Mouse (Mus musculus): ENCODE results near the gene Cacna2d2. TPM values are rescaled to one million over a fixed set of nuclear protein-coding genes. Genes with fewer than 3 reads are reported as not detected.

Cacna2d2 gene
- polyA plus RNA-seq, 1 experiment from 2014 or later = 2.6 TPM

- Histone ChIP-seq H3K36me3 (no peaks in the 10 kb centered on the region), H3K9me3 (replicated peaks) (no peaks in the 10 kb centered on the region), H3K4me2 (no peak overlapping the region), H3K4me1 (replicated peaks) (peaks cover 3% of the 10 kb centered on the region; the same call in 1 of the 2 replicates), H3K27ac (no peak overlapping the region), H3K9ac (no peak overlapping the region), H3K27me3 (peaks cover 10% of the 10 kb centered on the region; the same call in 1 of the 2 replicates), H3K4me3 (no peak overlapping the region)
- 82% methylated on average over 4 of the region's 4 CpGs for WGBS
- no peak for ATAC-seq (replicated peaks; ENCODE audit: insufficient number of reproducible peaks, insufficient read depth, low FRiP score, low read depth)
These were observed 83.4 kb downstream of the Cacna2d2 start for GRCm38 (mm10) chr9:107482770-107483169.

GRCm38 (mm10) chr9:107483714-107484113, 84.3 kb downstream of the Cacna2d2 start:
- WGBS = 86% methylated on average over 5 of the region's 5 CpGs
- no peak overlapping the region for H3K4me3 ChIP-seq
- no peak overlapping the region for H3K27ac ChIP-seq
- H3K27me3 ChIP-seq = peaks cover 10% of the 10 kb centered on the region; the same call in 1 of the 2 replicates
- H3K4me2 ChIP-seq = no peak overlapping the region
- peaks cover 3% of the 10 kb centered on the region; the same call in 1 of the 2 replicates for H3K4me1 ChIP-seq (replicated peaks)
- H3K9me3 ChIP-seq (replicated peaks) = no peaks in the 10 kb centered on the region
- no peak overlapping the region for H3K9ac ChIP-seq
- ATAC-seq (replicated peaks; ENCODE audit: insufficient number of reproducible peaks, insufficient read depth, low FRiP score, low read depth) = no peak
- H3K36me3 ChIP-seq = no peaks in the 10 kb centered on the region

- H3K27me3 ChIP-seq = peaks cover 10% of the 10 kb centered on the region; the same call in 1 of the 2 replicates
- no peak for ATAC-seq (replicated peaks; ENCODE audit: insufficient number of reproducible peaks, insufficient read depth, low FRiP score, low read depth)
- no peak overlapping the region for H3K27ac ChIP-seq
- H3K4me1 ChIP-seq (replicated peaks) = peaks cover 3% of the 10 kb centered on the region; the same call in 1 of the 2 replicates
- H3K4me2 ChIP-seq = no peak overlapping the region
- 64% methylated on average over 17 of the region's 17 CpGs for WGBS
- no peaks in the 10 kb centered on the region for H3K9me3 ChIP-seq (replicated peaks)
- H3K9ac ChIP-seq = no peak overlapping the region
- no peak overlapping the region for H3K4me3 ChIP-seq
- H3K36me3 ChIP-seq = no peaks in the 10 kb centered on the region
These were observed 84.9 kb downstream of the Cacna2d2 start for GRCm38 (mm10) chr9:107484302-107484701.

GRCm38 (mm10) chr9:107484766-107485165, 85.4 kb downstream of the Cacna2d2 start:
- Histone ChIP-seq H3K27me3 (peaks cover 10% of the 10 kb centered on the region; the same call in 1 of the 2 replicates), H3K4me1 (replicated peaks) (peaks cover under 1% of the 10 kb centered on the region; the same call in 1 of the 2 replicates), H3K9me3 (replicated peaks) (no peaks in the 10 kb centered on the region), H3K4me2 (no peak overlapping the region), H3K36me3 (no peaks in the 10 kb centered on the region), H3K9ac (no peak overlapping the region), H3K4me3 (no peak overlapping the region), H3K27ac (no peak overlapping the region)
- 78% methylated on average over 6 of the region's 6 CpGs for WGBS
- no peak for ATAC-seq (replicated peaks; ENCODE audit: insufficient number of reproducible peaks, insufficient read depth, low FRiP score, low read depth)

- whole genome bisulfite sequencing = 68% methylated on average over 10 of the region's 10 CpGs
- Histone ChIP-seq H3K9ac (no peak overlapping the region), H3K4me3 (no peak overlapping the region), H3K4me2 (no peak overlapping the region), H3K36me3 (no peaks in the 10 kb centered on the region), H3K27ac (no peak overlapping the region), H3K27me3 (peaks cover 7% of the 10 kb centered on the region; the same call in 1 of the 2 replicates), H3K9me3 (replicated peaks) (no peaks in the 10 kb centered on the region), H3K4me1 (replicated peaks) (no peaks in the 10 kb centered on the region)
- no peak for ATAC-seq (replicated peaks; ENCODE audit: insufficient number of reproducible peaks, insufficient read depth, low FRiP score, low read depth)
These were observed 86.7 kb downstream of the Cacna2d2 start for GRCm38 (mm10) chr9:107486086-107486485.

GRCm38 (mm10) chr9:107486507-107487225, 87.3 kb downstream of the Cacna2d2 start:
- 64% methylated on average over 6 of the region's 6 CpGs for WGBS
- Histone ChIP-seq H3K9me3 (replicated peaks) (no peaks in the 10 kb centered on the region), H3K4me1 (replicated peaks) (no peaks in the 10 kb centered on the region), H3K27ac (no peak overlapping the region), H3K4me2 (no peak overlapping the region), H3K9ac (no peak overlapping the region), H3K27me3 (peaks cover 4% of the 10 kb centered on the region; the same call in 1 of the 2 replicates), H3K4me3 (no peak overlapping the region), H3K36me3 (no peaks in the 10 kb centered on the region)
- ATAC-seq (replicated peaks; ENCODE audit: insufficient number of reproducible peaks, insufficient read depth, low FRiP score, low read depth) = no peak

- no peak for ATAC-seq (replicated peaks; ENCODE audit: insufficient number of reproducible peaks, insufficient read depth, low FRiP score, low read depth)
- Histone ChIP-seq H3K9ac (no peak overlapping the region), H3K9me3 (replicated peaks) (no peaks in the 10 kb centered on the region), H3K4me2 (no peak overlapping the region), H3K36me3 (no peaks in the 10 kb centered on the region), H3K4me1 (replicated peaks) (no peaks in the 10 kb centered on the region), H3K27ac (no peak overlapping the region), H3K27me3 (0 out of 2 replicates have a peak, but pooled peaks cover 3% of the 10 kb centered on the region), H3K4me3 (no peak overlapping the region)
- 64% methylated on average over 8 of the region's 8 CpGs for WGBS
These were observed 90.7 kb downstream of the Cacna2d2 start for GRCm38 (mm10) chr9:107490146-107490545.

GRCm38 (mm10) chr9:107490625-107491024, 91.2 kb downstream of the Cacna2d2 start:
- no peak overlapping the region for H3K4me2 ChIP-seq
- H3K9me3 ChIP-seq (replicated peaks) = no peaks in the 10 kb centered on the region
- ATAC-seq (replicated peaks; ENCODE audit: insufficient number of reproducible peaks, insufficient read depth, low FRiP score, low read depth) = no peak
- H3K27me3 ChIP-seq = no peaks in the 10 kb centered on the region
- no peaks in the 10 kb centered on the region for H3K36me3 ChIP-seq
- H3K9ac ChIP-seq = no peak overlapping the region
- no peak overlapping the region for H3K27ac ChIP-seq
- H3K4me3 ChIP-seq = no peak overlapping the region
- no peaks in the 10 kb centered on the region for H3K4me1 ChIP-seq (replicated peaks)
- 59% methylated on average over 6 of the region's 6 CpGs for WGBS

- H3K9me3 ChIP-seq (replicated peaks) = no peaks in the 10 kb centered on the region
- H3K4me2 ChIP-seq = no peak overlapping the region
- no peak overlapping the region for H3K9ac ChIP-seq
- no peaks in the 10 kb centered on the region for H3K4me1 ChIP-seq (replicated peaks)
- H3K4me3 ChIP-seq = no peak overlapping the region
- no peaks in the 10 kb centered on the region for H3K36me3 ChIP-seq
- H3K27me3 ChIP-seq = no peaks in the 10 kb centered on the region
- ATAC-seq (replicated peaks; ENCODE audit: insufficient number of reproducible peaks, insufficient read depth, low FRiP score, low read depth) = no peak
- no peak overlapping the region for H3K27ac ChIP-seq
- 6% methylated on average over 1 of the region's 1 CpGs for WGBS
These were observed 94.1 kb downstream of the Cacna2d2 start for GRCm38 (mm10) chr9:107493511-107493910.

- Histone ChIP-seq H3K27me3 (no peaks in the 10 kb centered on the region), H3K4me2 (no peak overlapping the region), H3K4me3 (no peak overlapping the region), H3K4me1 (replicated peaks) (no peaks in the 10 kb centered on the region), H3K36me3 (no peaks in the 10 kb centered on the region), H3K27ac (no peak overlapping the region), H3K9ac (no peak overlapping the region), H3K9me3 (replicated peaks) (no peaks in the 10 kb centered on the region)
- no peak for ATAC-seq (replicated peaks; ENCODE audit: insufficient number of reproducible peaks, insufficient read depth, low FRiP score, low read depth)
- 88% methylated on average over 12 of the region's 12 CpGs for WGBS
These were observed 94.8 kb downstream of the Cacna2d2 start for GRCm38 (mm10) chr9:107494238-107494637.

GRCm38 (mm10) chr9:107496359-107496758, 96.9 kb downstream of the Cacna2d2 start:
- Histone ChIP-seq H3K9ac (no peak overlapping the region), H3K36me3 (no peaks in the 10 kb centered on the region), H3K4me2 (no peak overlapping the region), H3K4me1 (replicated peaks) (peaks cover 10% of the 10 kb centered on the region), H3K9me3 (replicated peaks) (no peaks in the 10 kb centered on the region), H3K27me3 (no peaks in the 10 kb centered on the region), H3K4me3 (no peak overlapping the region), H3K27ac (no peak overlapping the region)
- 84% methylated on average over 3 of the region's 3 CpGs for WGBS
- no peak for ATAC-seq (replicated peaks; ENCODE audit: insufficient number of reproducible peaks, insufficient read depth, low FRiP score, low read depth)

All from heart, embryonic 15.5 days (tissue).